Mouse (Mus musculus) heart, postnatal 0 days (tissue): ENCODE data around the gene Fam193a. TPM values are rescaled to one million over a fixed set of nuclear protein-coding genes. Genes with fewer than 3 reads are reported as not detected.
A peak's percentile ranks its signal among the peaks of the same experiment; 100 is the strongest.

Experiments
- ATAC-seq: fragments of 200-750 bp; cut with Nextera tagmentation; 2 replicates; pipeline ENCODE4 v1.8.0; 2017; ENCODE audit warnings: low read depth, moderate number of reproducible peaks, moderate library complexity; ENCODE audit not compliant: insufficient read depth
- DNase-seq: peaks from one replicate; pipeline ENCODE4 v3.0.0-alpha.2; 2016; ENCODE audit warnings: low spot score
- H3K27ac ChIP-seq: fragments of 300-500 bp; sonication (generic); 2 replicates; pipeline ENCODE4 v1.5.1; 2014; ENCODE audit warnings: low read depth, mild to moderate bottlenecking
- H3K27me3 ChIP-seq: fragments of 300-500 bp; sonication (generic); 2 replicates; pipeline ENCODE4 v1.6.1; 2014; ENCODE audit warnings: low read length, mixed read lengths; ENCODE audit not compliant: control insufficient read depth, insufficient read depth
- H3K36me3 ChIP-seq: fragments of 300-500 bp; sonication (generic); replicated peaks from 2 replicates; pipeline ENCODE4 v1.6.1; 2014; ENCODE audit warnings: low read length, mixed read lengths; ENCODE audit not compliant: control insufficient read depth, insufficient read depth
- H3K4me1 ChIP-seq: fragments of 300-500 bp; sonication (generic); 2 replicates; pipeline ENCODE4 v1.6.1; 2014; ENCODE audit warnings: antibody characterized with exemption; ENCODE audit not compliant: control insufficient read depth, insufficient read depth
- H3K4me2 ChIP-seq: fragments of 300-500 bp; sonication (generic); 2 replicates; pipeline ENCODE4 v1.6.1; 2014; ENCODE audit warnings: low read depth, mild to moderate bottlenecking, low read length, moderate library complexity
- H3K4me3 ChIP-seq: fragments of 300-500 bp; sonication (generic); 2 replicates; pipeline ENCODE4 v1.5.1; 2014; ENCODE audit warnings: low read depth, low read length
- H3K9ac ChIP-seq: fragments of 300-500 bp; sonication (generic); replicated peaks from 2 replicates; pipeline ENCODE4 v1.6.1; 2014; ENCODE audit warnings: low read depth, low read length, mixed read lengths
- H3K9me3 ChIP-seq: fragments of 300-500 bp; sonication (generic); replicated peaks from 2 replicates; pipeline ENCODE4 v1.6.1; 2016; ENCODE audit warnings: low read length; ENCODE audit not compliant: control insufficient read depth
- CTCF ChIP-seq: IDR thresholded peaks from 2 replicates; pipeline ENCODE4 v1.5.1; 2016; ENCODE audit warnings: antibody characterized with exemption, control low read depth, low read depth
- EP300 ChIP-seq: IDR thresholded peaks from 2 replicates; pipeline ENCODE4 v1.6.1; 2016; ENCODE audit warnings: antibody characterized with exemption, low read depth
- WGBS: fragments of 180-500 bp; shearing (Covaris S2); extraction: QIAGEN DNeasy Blood & Tissue Kit; methylation state at CpG from one replicate; pipeline ENCODE4 v1.1.7; 2014; 5-methylcytosine and 5-hydroxymethylcytosine counted together
- polyA plus RNA-seq: library from polyadenylated mRNA; unstranded; fragments of >200 nt; fragmentation: Nextera tagmentation; extraction: Ambion mirVana; gene quantifications from 2 replicates; pipeline ENCODE4 v1.2.1, GENCODE M21; 2015
- total RNA-seq: library from RNA; depleted of rRNA; stranded (reverse); fragments of >200 nt; gene quantifications from 2 replicates; pipeline ENCODE4 v1.2.3, GENCODE M21; 2014; ENCODE audit warnings: low replicate concordance

Fam193a gene
- total and polyA plus RNA-seq, 2 experiments from 2014 or later: 5.4 to 31.0 TPM

- TF ChIP-seq EP300 (no peak), CTCF (no peak)
- H3K36me3 ChIP-seq: peaks cover 84% of the 10 kb centered on the region
- no peak overlapping the region for H3K4me3 ChIP-seq
- no peak overlapping the region for H3K9ac ChIP-seq
- DNase-seq (no peak), ATAC-seq (no peak)
- no peak overlapping the region for H3K4me2 ChIP-seq
- WGBS: 77% methylated on average over 2 of the region's 2 CpGs
- no peaks in the 10 kb centered on the region for H3K4me1 ChIP-seq
- H3K27ac ChIP-seq: no peak overlapping the region
- H3K27me3 ChIP-seq: no peaks in the 10 kb centered on the region
- H3K9me3 ChIP-seq: no peaks in the 10 kb centered on the region
These were observed 70.0 kb downstream of the Fam193a start for GRCm38 (mm10) chr5:34439768-34440167.

- no peaks in the 10 kb centered on the region for H3K9me3 ChIP-seq
- 88% methylated on average over 2 of the region's 2 CpGs for WGBS
- DNase-seq (no peak), ATAC-seq (no peak)
- H3K4me2 ChIP-seq: no peak overlapping the region
- no peak overlapping the region for H3K4me3 ChIP-seq
- H3K27me3 ChIP-seq: no peaks in the 10 kb centered on the region
- TF ChIP-seq EP300 (no peak), CTCF (no peak)
- H3K9ac ChIP-seq: no peak overlapping the region
- H3K27ac ChIP-seq: no peak overlapping the region
- H3K4me1 ChIP-seq: no peaks in the 10 kb centered on the region
- H3K36me3 ChIP-seq: peaks cover 80% of the 10 kb centered on the region
These were observed 72.1 kb downstream of the Fam193a start for GRCm38 (mm10) chr5:34441797-34442196.

- no peak overlapping the region for H3K27ac ChIP-seq
- no peak for DNase-seq
These were observed 76.5 kb downstream of the Fam193a start for GRCm38 (mm10) chr5:34446207-34446606.

GRCm38 (mm10) chr5:34458994-34459393 is 89.3 kb downstream of the Fam193a start:
- ATAC-seq (no peak), DNase-seq (no peak)
- H3K27me3 ChIP-seq: no peaks in the 10 kb centered on the region
- H3K4me1 ChIP-seq: no peaks in the 10 kb centered on the region
- no peak overlapping the region for H3K27ac ChIP-seq
- H3K36me3 ChIP-seq: peaks cover 84% of the 10 kb centered on the region
- no peak overlapping the region for H3K4me3 ChIP-seq
- no peak overlapping the region for H3K4me2 ChIP-seq
- no peak overlapping the region for H3K9ac ChIP-seq
- TF ChIP-seq CTCF (no peak), EP300 (no peak)
- 91% methylated on average over 1 of the region's 1 CpGs for WGBS
- H3K9me3 ChIP-seq: no peaks in the 10 kb centered on the region

More at GRCm38 (mm10) chr5:34446207-34446606, 76.5 kb downstream of the Fam193a start:
- peak; percentile 69 for ATAC-seq
- H3K9me3 ChIP-seq: no peaks in the 10 kb centered on the region
- TF ChIP-seq EP300 (no peak), CTCF (no peak)
- no peaks in the 10 kb centered on the region for H3K4me1 ChIP-seq
- 41% methylated on average over 9 of the region's 9 CpGs for WGBS
- H3K9ac ChIP-seq: no peak overlapping the region
- H3K4me3 ChIP-seq: no peak overlapping the region
- H3K27me3 ChIP-seq: no peaks in the 10 kb centered on the region
- no peak overlapping the region for H3K4me2 ChIP-seq
- H3K36me3 ChIP-seq: peaks cover 61% of the 10 kb centered on the region

- Histone ChIP-seq H3K9ac (no peak overlapping the region), H3K4me3 (no peak overlapping the region), H3K27ac (no peak overlapping the region), H3K4me1 (no peaks in the 10 kb centered on the region), H3K9me3 (no peaks in the 10 kb centered on the region), H3K4me2 (no peak overlapping the region), H3K36me3 (peaks cover 88% of the 10 kb centered on the region), H3K27me3 (no peaks in the 10 kb centered on the region)
- 95% methylated on average over 4 of the region's 4 CpGs for WGBS
- no peak for DNase-seq
- TF ChIP-seq EP300: no peak
- TF ChIP-seq CTCF: no peak
- ATAC-seq: no peak
These were observed 91.6 kb downstream of the Fam193a start for GRCm38 (mm10) chr5:34461294-34461693.

GRCm38 (mm10) chr5:34461841-34462240 is 92.1 kb downstream of the Fam193a start:
- H3K4me2 ChIP-seq: no peak overlapping the region
- H3K9ac ChIP-seq: no peak overlapping the region
- no peak for TF ChIP-seq CTCF
- H3K36me3 ChIP-seq: peaks cover 94% of the 10 kb centered on the region
- no peak overlapping the region for H3K27ac ChIP-seq
- 94% methylated on average over 6 of the region's 6 CpGs for WGBS
- ATAC-seq (no peak), DNase-seq (no peak)
- no peaks in the 10 kb centered on the region for H3K9me3 ChIP-seq
- H3K4me1 ChIP-seq: no peaks in the 10 kb centered on the region
- H3K4me3 ChIP-seq: no peak overlapping the region
- H3K27me3 ChIP-seq: no peaks in the 10 kb centered on the region
